In genomic region chr15:81774505-81775171, GRCm38 (mm10) we compare ENCODE assay signal across 12 mouse cellular contexts. TPM values are rescaled to one million over a fixed set of nuclear protein-coding genes. Genes with fewer than 3 reads are reported as not detected.
DNase-seq lines count a peak whose midpoint lies in the region; ATAC-seq lines count a peak whose summit lies in the region.
"Had no signal": no experiment of that assay in that cellular context is flagged by ENCODE, and none has a peak within 500 bp of the region (broad histone marks: within the 10 kb centered on the region; RNA-seq: fewer than 3 reads in every experiment).

No protein-coding gene starts in this region.

- ATAC-seq in cerebellum, adult (ENCODE audit: insufficient number of reproducible peaks, low FRiP score, low TSS enrichment), result no peak
- ATAC-seq: forebrain, embryonic 16.5 days had no signal

- DNase-seq in cerebellum, adult 18-20 months, result peak; percentile 55 to 58
- DNase-seq in lung, adult 18-20 months, result peak; percentile 16 to 30
- DNase-seq in lung, postnatal 4 days, result no peak
- peak; percentile 27 for DNase-seq in gastrocnemius, postnatal 25 days
- DNase-seq in kidney, postnatal 14 days, result peak; percentile 75
- no peak for DNase-seq in frontal cortex, postnatal 25 days (ENCODE audit: low spot score in 2 of 2)
- no peak for DNase-seq in left cerebral cortex, adult 9 months (ENCODE audit: low spot score in 2 of 2)
- DNase-seq: liver; retina, postnatal 1 day; thymus, postnatal 4 days had no signal

RNA-seq across cellular contexts. Expression of gene Tef, which starts 27.6 kb away (rescaled TPM):
- total RNA-seq in gastrocnemius, postnatal 25 days (2021), result 100 to 1,000 TPM; 113 to 168 TPM

RNA-seq across cellular contexts. Expression of gene Rangap1, which starts 29.3 kb away (rescaled TPM):
- total RNA-seq in gastrocnemius, postnatal 25 days (2021), result 10 to 100 TPM; 18.7 to 23.1 TPM

RNA-seq across cellular contexts. Expression of gene Zc3h7b, which starts 29.8 kb away (rescaled TPM):
- 10 to 100 TPM; 29.1 to 29.5 TPM for total RNA-seq in gastrocnemius, postnatal 25 days (2021)

Comparison
In these comparisons a context has a peak if more than half of its experiments do, and no peak if none do; other contexts are left out.
1. DNase-seq: peak in cerebellum, adult 18-20 months (2 of 2), lung, adult 18-20 months (2 of 2), gastrocnemius, postnatal 25 days (single experiment) and kidney, postnatal 14 days (single experiment); none in lung, postnatal 4 days (0 of 2), frontal cortex, postnatal 25 days (0 of 2) and left cerebral cortex, adult 9 months (0 of 2).